Mouse (Mus musculus) spleen, adult 2 months (tissue): ENCODE measurements around the gene 3110082I17Rik.

Experiments
- CTCF ChIP-seq: fragments of 200-500 bp; IDR thresholded peaks from 2 replicates; pipeline ENCODE4 v1.5.1; 2011; ENCODE audit warnings: mild to moderate bottlenecking, inconsistent platforms; ENCODE audit not compliant: insufficient read depth, insufficient read length, insufficient replicate concordance; ENCODE audit errors: extremely low read depth
- POLR2A ChIP-seq: fragments of 200-500 bp; IDR thresholded peaks from 2 replicates; pipeline ENCODE4 v1.6.1; 2011; ENCODE audit warnings: low read depth, low read length, inconsistent platforms

GRCm38 (mm10) chr5:139311822-139312221, 148.5 kb downstream of the 3110082I17Rik start:
- no peak for TF ChIP-seq CTCF
- no peak for TF ChIP-seq POLR2A
